Mouse (Mus musculus): ENCODE results near the gene Prkaa2. TPM values are rescaled to one million over a fixed set of nuclear protein-coding genes. Genes with fewer than 3 reads are reported as not detected.

Gene Prkaa2
- total and polyA plus RNA-seq, 3 experiments: not detected

DNA sequence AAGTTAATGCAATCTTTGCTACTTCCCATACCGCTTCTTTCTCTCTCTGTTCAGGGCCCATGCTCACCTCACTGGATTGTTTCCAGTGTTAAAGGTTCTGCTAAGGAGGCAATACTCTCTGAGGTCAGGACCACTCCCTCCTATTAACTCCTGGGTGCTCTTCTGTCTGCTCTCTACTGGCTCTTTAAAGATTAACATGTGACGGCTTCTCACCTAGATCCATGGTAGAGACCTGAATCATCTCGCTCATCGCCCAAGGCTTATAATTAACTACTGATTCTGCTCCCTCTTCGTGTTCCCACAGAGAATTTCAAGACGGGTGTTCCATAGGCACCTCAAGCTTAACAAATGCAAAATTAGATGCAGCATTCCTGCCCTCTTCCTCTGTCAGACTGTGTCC is 33.5 kb downstream of the Prkaa2 start:
- H3K79me2 ChIP-seq (ENCODE audit: control insufficient read depth, insufficient read depth, low read length, poor library complexity): no peaks in the 10 kb centered on the region
- TF ChIP-seq EP300 (IDR thresholded peaks at IDR 0.05; ENCODE audit: low read depth in 1 of 2, low read length in 2 of 2) (no peak), ZC3H11A (IDR thresholded peaks at IDR 0.05; ENCODE audit: low read depth, low read length) (no peak), NELFE (IDR thresholded peaks at IDR 0.05; ENCODE audit: low read depth, low read length) (no peak), KAT2A (conservative IDR thresholded peaks at IDR 0.05; ENCODE audit: low read depth, low read length) (no peak), ZNF384 (IDR thresholded peaks at IDR 0.05; ENCODE audit: low read depth, low read length) (no peak), POLR2A (IDR thresholded peaks at IDR 0.05; ENCODE audit: control insufficient read depth in 1 of 2, insufficient read depth in 1 of 2, low read depth in 1 of 2, low read length in 2 of 2, poor library complexity in 1 of 2) (no peak), CHD1 (IDR thresholded peaks at IDR 0.05; ENCODE audit: low read depth, low read length) (no peak), USF2 (IDR thresholded peaks at IDR 0.05; ENCODE audit: borderline replicate concordance in 1 of 2, insufficient read depth in 1 of 2, low read depth in 1 of 2, low read length in 2 of 2) (no peak), MXI1 (IDR thresholded peaks at IDR 0.05; ENCODE audit: low read depth, low read length) (no peak)
- H3K9ac ChIP-seq (ENCODE audit: control insufficient read depth, low read depth, low read length, poor library complexity, severe bottlenecking): no peak overlapping the region

DNA sequence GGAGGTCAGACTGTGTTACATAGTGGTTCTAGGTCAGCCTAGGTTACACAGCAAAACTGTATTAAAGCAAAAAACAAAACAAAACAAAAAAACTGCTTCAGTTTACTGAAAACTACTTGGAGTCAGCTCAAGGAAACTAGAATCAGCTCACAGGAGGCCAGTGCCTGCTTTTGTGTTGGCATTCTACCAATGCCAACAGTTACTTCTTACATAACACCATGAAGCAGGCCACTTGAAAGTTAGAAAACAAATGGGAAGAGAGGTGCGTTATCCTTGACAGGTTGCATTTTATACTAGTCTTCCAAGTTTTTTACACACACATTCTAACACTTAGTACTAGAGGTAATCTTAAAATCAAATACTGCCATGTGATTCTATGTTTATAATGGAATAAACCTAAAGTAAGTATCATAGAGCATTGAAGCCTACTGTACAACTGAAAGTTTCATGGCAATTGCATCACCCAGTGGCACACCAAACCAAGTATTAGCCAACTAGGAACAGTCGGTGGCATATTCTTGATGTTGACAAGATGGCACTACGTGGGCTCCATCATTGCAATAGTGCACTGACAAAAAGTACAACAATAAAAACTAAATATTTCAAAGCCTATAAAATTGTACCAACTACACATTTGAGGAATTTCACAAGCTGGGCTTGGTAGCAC is 37.8 kb downstream of the Prkaa2 start:
- H3K36me3 ChIP-seq (ENCODE audit: control insufficient read depth in 1 of 2, insufficient read depth in 2 of 2, low read length in 2 of 2): no peaks in the 10 kb centered on the region
- no peak for TF ChIP-seq NRF1 (IDR thresholded peaks at IDR 0.05; ENCODE audit: insufficient read depth, low read depth, low read length, poor library complexity, severe bottlenecking)
- no peak for TF ChIP-seq ZNF384 (IDR thresholded peaks at IDR 0.05; ENCODE audit: low read depth, low read length)
- no peak for TF ChIP-seq UBTF (IDR thresholded peaks at IDR 0.05; ENCODE audit: borderline replicate concordance, insufficient read depth, low read depth, low read length)
- TF ChIP-seq USF1 (IDR thresholded peaks at IDR 0.05; ENCODE audit: low read depth, low read length): no peak
- TF ChIP-seq ZMIZ1 (IDR thresholded peaks at IDR 0.05; ENCODE audit: low read depth, low read length): no peak
- no peak for TF ChIP-seq MAZ (IDR thresholded peaks at IDR 0.05; ENCODE audit: low read depth, low read length)
- no peak for TF ChIP-seq NELFE (IDR thresholded peaks at IDR 0.05; ENCODE audit: low read depth, low read length)
- no peak for TF ChIP-seq MEF2A (IDR thresholded peaks at IDR 0.05; ENCODE audit: extremely low read depth, insufficient replicate concordance, low read depth, low read length, poor library complexity, severe bottlenecking)
- no peak for TF ChIP-seq GABPA (IDR thresholded peaks at IDR 0.05; ENCODE audit: low read depth, low read length)
- no peak overlapping the region for H3K4me3 ChIP-seq (ENCODE audit: control insufficient read depth in 1 of 2, insufficient read depth in 1 of 2, low read depth in 2 of 2, low read length in 2 of 2)
- no peaks in the 10 kb centered on the region for H3K27me3 ChIP-seq (ENCODE audit: control insufficient read depth in 1 of 2, insufficient read depth in 2 of 2, low read length in 2 of 2)
- peak; percentile 8 for DNase-seq (ENCODE audit: low read depth, low spot score)
- H3K9ac ChIP-seq (ENCODE audit: control insufficient read depth, low read depth, low read length, poor library complexity, severe bottlenecking): no peak overlapping the region
- no peaks in the 10 kb centered on the region for H3K9me3 ChIP-seq (replicated peaks; ENCODE audit: insufficient read depth, low read length)
- no peak overlapping the region for H3K27ac ChIP-seq (ENCODE audit: control insufficient read depth, low read depth, low read length)
- no peaks in the 10 kb centered on the region for H3K79me2 ChIP-seq (ENCODE audit: control insufficient read depth, insufficient read depth, low read length, poor library complexity)
- H3K4me1 ChIP-seq (ENCODE audit: control insufficient read depth in 1 of 2, insufficient read depth in 2 of 2, low read length in 2 of 2): no peaks in the 10 kb centered on the region

More for the DNA sequence above, 33.5 kb downstream of the Prkaa2 start:
- Histone ChIP-seq H3K27ac (ENCODE audit: control insufficient read depth, low read depth, low read length) (no peak overlapping the region), H3K9me3 (replicated peaks; ENCODE audit: insufficient read depth, low read length) (no peaks in the 10 kb centered on the region), H3K36me3 (ENCODE audit: control insufficient read depth in 1 of 2, insufficient read depth in 2 of 2, low read length in 2 of 2) (no peaks in the 10 kb centered on the region), H3K4me3 (ENCODE audit: control insufficient read depth in 1 of 2, insufficient read depth in 1 of 2, low read depth in 2 of 2, low read length in 2 of 2) (no peak overlapping the region), H3K27me3 (ENCODE audit: control insufficient read depth in 1 of 2, insufficient read depth in 2 of 2, low read length in 2 of 2) (no peaks in the 10 kb centered on the region), H3K4me1 (ENCODE audit: control insufficient read depth in 1 of 2, insufficient read depth in 2 of 2, low read length in 2 of 2) (no peaks in the 10 kb centered on the region)
- no peak for DNase-seq (ENCODE audit: low read depth, low spot score)
